Mouse (Mus musculus) hindbrain, embryonic 11.5 days (tissue): ENCODE measurements around the gene Prr5l. TPM values are rescaled to one million over a fixed set of nuclear protein-coding genes. Genes with fewer than 3 reads are reported as not detected.

Experiments used
- ATAC-seq: fragments of 200-750 bp; cut with Nextera tagmentation; 2 replicates; pipeline ENCODE4 v1.8.0; 2017; ENCODE audit warnings: mild to moderate bottlenecking, moderate TSS enrichment, moderate library complexity; ENCODE audit not compliant: low FRiP score
- DNase-seq: peaks from one replicate; pipeline ENCODE4 v3.0.0-alpha.2; 2015; ENCODE audit warnings: low spot score
- H3K27ac ChIP-seq: fragments of 300-500 bp; sonication (generic); 2 replicates; pipeline ENCODE4 v1.5.1; 2014; ENCODE audit warnings: mild to moderate bottlenecking, low read depth, low read length
- H3K27me3 ChIP-seq: fragments of 300-500 bp; sonication (generic); 2 replicates; pipeline ENCODE4 v1.6.1; 2014; ENCODE audit warnings: mild to moderate bottlenecking, low read length, moderate library complexity, mixed read lengths; ENCODE audit not compliant: control insufficient read depth, insufficient read depth
- H3K36me3 ChIP-seq: fragments of 300-500 bp; sonication (generic); 2 replicates; pipeline ENCODE4 v1.6.1; 2014; ENCODE audit warnings: mild to moderate bottlenecking, low read length, moderate library complexity, mixed read lengths; ENCODE audit not compliant: control insufficient read depth, insufficient read depth
- H3K4me1 ChIP-seq: fragments of 300-500 bp; sonication (generic); replicated peaks from 2 replicates; pipeline ENCODE4 v1.6.1; 2014; ENCODE audit warnings: low read length, mixed read lengths; ENCODE audit not compliant: control insufficient read depth, insufficient read depth
- H3K4me2 ChIP-seq: fragments of 300-500 bp; sonication (generic); replicated peaks from 2 replicates; pipeline ENCODE4 v1.6.1; 2014; ENCODE audit warnings: mild to moderate bottlenecking, low read depth, low read length
- H3K4me3 ChIP-seq: fragments of 300-500 bp; sonication (generic); 2 replicates; pipeline ENCODE4 v1.5.1; 2014; ENCODE audit warnings: low read depth, low read length
- H3K9ac ChIP-seq: fragments of 300-500 bp; sonication (generic); 2 replicates; pipeline ENCODE4 v1.6.1; 2014; ENCODE audit warnings: low read depth, low read length
- H3K9me3 ChIP-seq: fragments of 300-500 bp; sonication (generic); 2 replicates; pipeline ENCODE4 v1.6.1; 2016; ENCODE audit warnings: low read length; ENCODE audit not compliant: control insufficient read depth
- WGBS: fragments of 180-500 bp; shearing (Covaris S2); extraction: QIAGEN DNeasy Blood & Tissue Kit; methylation state at CpG from one replicate; pipeline ENCODE4 v1.1.7; 2014; 5-methylcytosine and 5-hydroxymethylcytosine counted together
- polyA plus RNA-seq: library from polyadenylated mRNA; unstranded; fragments of >200 nt; fragmentation: Nextera tagmentation; extraction: Ambion mirVana; gene quantifications from 2 replicates; pipeline ENCODE4 v1.2.1, GENCODE M21; 2014

Gene Prr5l
- polyA plus RNA-seq, 1 experiment from 2014 or later: 13.2 TPM

- H3K9me3 ChIP-seq: no peaks in the 10 kb centered on the region
- no peak for DNase-seq
- no peaks in the 10 kb centered on the region for H3K27me3 ChIP-seq
- no peak overlapping the region for H3K27ac ChIP-seq
- no peaks in the 10 kb centered on the region for H3K36me3 ChIP-seq
- no peaks in the 10 kb centered on the region for H3K4me1 ChIP-seq
- 79% methylated on average over 15 of the region's 15 CpGs for WGBS
- no peak overlapping the region for H3K4me3 ChIP-seq
- no peak overlapping the region for H3K9ac ChIP-seq
- H3K4me2 ChIP-seq: no peak overlapping the region
- ATAC-seq: no peak
Measured at GRCm38 (mm10) chr2:101909326-101910080, 26.7 kb upstream of the Prr5l start.

GRCm38 (mm10) chr2:101908773-101909172, 25.9 kb upstream of the Prr5l start:
- Histone ChIP-seq H3K9me3 (no peaks in the 10 kb centered on the region), H3K36me3 (no peaks in the 10 kb centered on the region), H3K4me2 (no peak overlapping the region), H3K9ac (no peak overlapping the region), H3K4me3 (no peak overlapping the region), H3K27me3 (no peaks in the 10 kb centered on the region), H3K27ac (no peak overlapping the region), H3K4me1 (no peaks in the 10 kb centered on the region)
- WGBS: 73% methylated on average over 13 of the region's 13 CpGs
- DNase-seq (no peak), ATAC-seq (no peak)

- ATAC-seq (no peak), DNase-seq (no peak)
- H3K4me1 ChIP-seq: no peaks in the 10 kb centered on the region
- H3K36me3 ChIP-seq: no peaks in the 10 kb centered on the region
- H3K4me3 ChIP-seq: no peak overlapping the region
- H3K9me3 ChIP-seq: no peaks in the 10 kb centered on the region
- WGBS: 59% methylated on average over 10 of the region's 10 CpGs
- no peak overlapping the region for H3K27ac ChIP-seq
- no peak overlapping the region for H3K4me2 ChIP-seq
- no peak overlapping the region for H3K9ac ChIP-seq
- no peaks in the 10 kb centered on the region for H3K27me3 ChIP-seq
Measured at GRCm38 (mm10) chr2:101907386-101908022, 24.7 kb upstream of the Prr5l start.

- Histone ChIP-seq H3K4me3 (no peak overlapping the region), H3K4me2 (no peak overlapping the region; the same call in 1 of the 2 replicates), H3K9ac (0 out of 2 replicates have a peak overlapping the region, but pooled peaks have one; percentile 25), H3K4me1 (no peaks in the 10 kb centered on the region), H3K27me3 (no peaks in the 10 kb centered on the region), H3K9me3 (no peaks in the 10 kb centered on the region), H3K36me3 (no peaks in the 10 kb centered on the region), H3K27ac (no peak overlapping the region)
- WGBS: 63% methylated on average over 5 of the region's 5 CpGs
- DNase-seq: no peak
- peak; percentile 36 for ATAC-seq
Measured at GRCm38 (mm10) chr2:101906379-101906690, 23.5 kb upstream of the Prr5l start.

- Histone ChIP-seq H3K9ac (0 out of 2 replicates have a peak overlapping the region, but pooled peaks have one; percentile 25), H3K27me3 (no peaks in the 10 kb centered on the region), H3K27ac (no peak overlapping the region), H3K36me3 (no peaks in the 10 kb centered on the region), H3K9me3 (no peaks in the 10 kb centered on the region), H3K4me3 (no peak overlapping the region), H3K4me2 (no peak overlapping the region; the same call in 1 of the 2 replicates), H3K4me1 (no peaks in the 10 kb centered on the region)
- peak; percentile 93 for DNase-seq
- 27% methylated on average over 21 of the region's 21 CpGs for WGBS
- peak; percentile 85 for ATAC-seq
Measured at GRCm38 (mm10) chr2:101905534-101906378, 22.9 kb upstream of the Prr5l start.

GRCm38 (mm10) chr2:101902196-101902595, 19.4 kb upstream of the Prr5l start:
- H3K4me2 ChIP-seq: no peak overlapping the region
- no peaks in the 10 kb centered on the region for H3K4me1 ChIP-seq
- WGBS: 88% methylated on average over 4 of the region's 4 CpGs
- H3K27ac ChIP-seq: no peak overlapping the region
- no peak overlapping the region for H3K4me3 ChIP-seq
- DNase-seq (no peak), ATAC-seq (no peak)
- no peaks in the 10 kb centered on the region for H3K9me3 ChIP-seq
- H3K36me3 ChIP-seq: no peaks in the 10 kb centered on the region
- no peaks in the 10 kb centered on the region for H3K27me3 ChIP-seq
- H3K9ac ChIP-seq: no peak overlapping the region

GRCm38 (mm10) chr2:101896425-101897204, 13.8 kb upstream of the Prr5l start:
- WGBS: 60% methylated on average over 10 of the region's 10 CpGs
- Histone ChIP-seq H3K4me2 (no peak overlapping the region), H3K4me1 (no peaks in the 10 kb centered on the region), H3K9me3 (no peaks in the 10 kb centered on the region), H3K27me3 (no peaks in the 10 kb centered on the region), H3K4me3 (no peak overlapping the region), H3K36me3 (no peaks in the 10 kb centered on the region), H3K9ac (no peak overlapping the region), H3K27ac (no peak overlapping the region)
- ATAC-seq (peak; percentile 53; the same call in 1 of the 2 replicates), DNase-seq (no peak)

- no peaks in the 10 kb centered on the region for H3K4me1 ChIP-seq
- H3K9ac ChIP-seq: no peak overlapping the region
- H3K9me3 ChIP-seq: no peaks in the 10 kb centered on the region
- DNase-seq (no peak), ATAC-seq (no peak)
- H3K27me3 ChIP-seq: no peaks in the 10 kb centered on the region
- WGBS: 92% methylated on average over 3 of the region's 3 CpGs
- no peaks in the 10 kb centered on the region for H3K36me3 ChIP-seq
- no peak overlapping the region for H3K27ac ChIP-seq
- H3K4me3 ChIP-seq: no peak overlapping the region
- H3K4me2 ChIP-seq: no peak overlapping the region
Measured at GRCm38 (mm10) chr2:101894126-101894525, 11.3 kb upstream of the Prr5l start.
